Mouse (Mus musculus) left cerebral cortex, adult 2 months (tissue): ENCODE data around the gene Prkg2. TPM values are rescaled to one million over a fixed set of nuclear protein-coding genes. Genes with fewer than 3 reads are reported as not detected.

Source experiments
- DNase-seq, 2 experiments: peaks; one replicate each; pipeline ENCODE4 v3.0.0; 2021 to 2022; ENCODE audit warnings: low spot score in 2 of 2, mixed read lengths in 1 of 2; ENCODE audit errors: extremely low spot score in 1 of 2
- H3K27ac ChIP-seq: fragments of 200-600 bp; 2 replicates; pipeline ENCODE4 v1.8.1; 2022
- H3K4me3 ChIP-seq: fragments of 200-600 bp; 2 replicates; pipeline ENCODE4 v1.8.1; 2022
- CTCF ChIP-seq: fragments of 200-600 bp; IDR thresholded peaks from 2 replicates; pipeline ENCODE4 v1.8.1; 2022; ENCODE audit warnings: antibody characterized with exemption, mild to moderate bottlenecking, moderate library complexity
- intact Hi-C: fragments of 180-260 bp; cut with DNase I; formaldehyde crosslinking; loops from one replicate; pipeline ENCODE4 v1.15.1; 2025
- total RNA-seq, 2 experiments: library from RNA; stranded (reverse); gene quantifications; 2 replicates each; pipeline ENCODE4 v1.2.3; 2021

Gene Prkg2
- total RNA-seq, 2 experiments from 2014 or later: 14.7 to 15.5 TPM

GRCm38 (mm10) chr5:99010448-99011151, 26.6 kb downstream of the Prkg2 start:
- Histone ChIP-seq H3K27ac (no peak overlapping the region), H3K4me3 (no peak overlapping the region)
- no peak for DNase-seq
- intact Hi-C loops: no loop called here
- TF ChIP-seq CTCF: no peak

GRCm38 (mm10) chr5:98998104-98998503, 39.0 kb downstream of the Prkg2 start:
- no peak for DNase-seq
- intact Hi-C loops: no loop called here
- no peak for TF ChIP-seq CTCF

GRCm38 (mm10) chr5:98995767-98996166, 41.4 kb downstream of the Prkg2 start:
- intact Hi-C loops: no loop called here
- Histone ChIP-seq H3K4me3 (no peak overlapping the region), H3K27ac (no peak overlapping the region)
- TF ChIP-seq CTCF: no peak
- no peak for DNase-seq

More at GRCm38 (mm10) chr5:98998104-98998503, 39.0 kb downstream of the Prkg2 start:
- Histone ChIP-seq H3K4me3 (no peak overlapping the region), H3K27ac (no peak overlapping the region)

- intact Hi-C loops: no loop called here
- H3K27ac ChIP-seq: no peak overlapping the region
- H3K4me3 ChIP-seq: no peak overlapping the region
- TF ChIP-seq CTCF: no peak
- no peak for DNase-seq
Measured at GRCm38 (mm10) chr5:98991600-98991999, 45.6 kb downstream of the Prkg2 start.

DNA sequence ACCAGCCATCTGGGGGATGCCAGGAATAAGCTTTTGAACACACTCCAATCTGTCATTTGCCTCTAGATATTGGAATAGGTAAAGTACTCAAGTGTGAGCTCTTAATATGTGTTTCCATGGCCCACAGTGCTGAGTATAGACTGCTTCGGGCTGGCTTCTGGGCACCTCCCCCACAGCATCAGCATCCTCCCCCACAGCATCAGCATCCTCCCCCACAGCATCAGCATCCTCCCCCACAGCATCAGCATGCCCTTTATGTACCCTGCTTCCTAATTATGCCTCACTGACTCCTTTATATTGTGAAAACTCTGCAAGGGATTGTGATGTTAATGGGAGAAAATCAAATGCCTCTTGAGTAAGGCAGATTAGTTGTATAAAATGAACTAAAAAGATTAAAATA, 49.5 kb downstream of the Prkg2 start:
- intact Hi-C loops: loop anchor here (5.0 kb wide), 1 partner anchor 45 kb away; no protein-coding TSS in a partner anchor
- no peak for DNase-seq
- Histone ChIP-seq H3K27ac (no peak overlapping the region), H3K4me3 (no peak overlapping the region)
- no peak for TF ChIP-seq CTCF

DNA sequence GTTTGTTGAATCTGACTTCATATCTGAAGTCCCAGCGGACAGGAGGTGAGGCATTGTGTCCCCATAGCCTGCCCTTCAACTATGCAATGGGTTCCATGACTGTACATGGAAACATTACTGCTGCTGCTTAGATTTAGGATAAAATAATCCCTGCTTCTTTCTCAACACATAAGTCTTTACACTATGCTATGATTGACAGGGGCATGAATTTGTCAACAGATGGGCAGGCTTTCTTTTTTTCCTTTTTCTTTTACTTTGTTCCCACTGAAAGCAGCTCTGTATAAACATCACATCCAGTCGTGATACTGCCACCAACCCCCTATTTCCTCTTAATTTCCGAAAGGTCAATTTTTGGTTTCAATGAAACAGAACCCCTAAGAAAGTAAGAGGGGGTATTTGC, 50.0 kb downstream of the Prkg2 start:
- Histone ChIP-seq H3K4me3 (no peak overlapping the region), H3K27ac (no peak overlapping the region)
- no peak for TF ChIP-seq CTCF
- intact Hi-C loops: loop anchor here (5.0 kb wide), 1 partner anchor 45 kb away; no protein-coding TSS in a partner anchor
- DNase-seq: no peak

DNA sequence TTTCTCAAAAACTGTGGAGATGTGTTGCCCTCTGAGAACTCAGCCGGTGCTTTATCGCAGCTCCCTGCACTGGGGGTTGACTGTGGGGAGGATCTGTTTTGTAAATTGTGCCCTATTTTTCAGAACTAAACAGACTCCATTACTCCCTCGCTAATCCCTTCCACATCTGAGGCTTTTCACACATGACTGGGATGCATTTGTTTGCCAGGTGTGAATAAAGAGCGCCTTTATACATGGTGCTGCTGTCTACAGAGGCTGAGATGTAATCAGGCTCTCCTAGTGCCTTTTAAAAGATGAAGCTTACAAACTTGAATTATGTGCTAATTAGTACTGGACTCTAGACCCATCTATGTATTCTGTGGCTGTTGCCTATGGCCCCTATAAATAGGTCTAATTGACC, 50.7 kb downstream of the Prkg2 start:
- intact Hi-C loops: loop anchor here (5.0 kb wide), 1 partner anchor 46 kb away; no protein-coding TSS in a partner anchor
- Histone ChIP-seq H3K4me3 (no peak overlapping the region), H3K27ac (no peak overlapping the region)
- TF ChIP-seq CTCF: no peak
- DNase-seq: no peak

DNA sequence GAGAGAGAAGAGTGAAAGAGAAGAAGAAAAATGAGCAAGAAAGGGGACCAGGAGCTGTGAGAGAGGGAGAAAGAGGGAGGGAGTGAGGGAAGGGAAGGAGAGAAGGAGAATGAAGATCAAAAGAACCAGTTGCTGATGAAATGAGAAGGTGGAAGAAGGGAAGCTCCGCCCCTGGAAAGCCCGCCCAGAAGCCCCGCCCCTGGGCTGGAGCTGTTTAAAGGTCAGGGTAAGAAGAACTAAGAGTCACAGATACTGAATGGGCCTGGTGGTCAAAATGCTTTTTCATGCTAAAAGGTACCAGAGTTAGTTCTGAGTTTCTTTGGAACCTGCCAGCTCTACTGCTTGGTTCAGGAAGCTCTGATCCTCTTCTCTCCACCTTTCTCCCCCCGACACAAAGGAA, 51.1 kb downstream of the Prkg2 start:
- intact Hi-C loops: loop anchor here (5.0 kb wide), 1 partner anchor 46 kb away; no protein-coding TSS in a partner anchor
- DNase-seq: no peak
- TF ChIP-seq CTCF: no peak
- Histone ChIP-seq H3K4me3 (no peak overlapping the region), H3K27ac (no peak overlapping the region)

DNA sequence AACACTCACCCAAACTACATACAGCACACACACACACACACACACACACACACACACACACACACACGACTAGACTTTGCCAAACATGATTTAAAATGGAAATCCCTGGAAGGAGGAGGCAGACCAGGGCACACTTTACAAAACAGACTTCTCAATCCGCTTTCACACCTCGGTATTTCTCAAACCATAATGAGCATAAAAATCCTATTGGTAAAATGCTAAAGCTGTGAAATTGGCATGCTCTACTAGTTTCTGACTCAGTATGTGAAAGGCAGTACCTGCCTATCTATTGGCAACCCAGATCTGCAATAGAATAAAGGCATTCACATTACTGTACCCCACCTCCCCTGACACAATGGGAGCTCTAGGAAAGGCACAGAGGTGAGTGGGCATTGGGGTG, 52.1 kb downstream of the Prkg2 start:
- H3K27ac ChIP-seq: no peak overlapping the region
- DNase-seq: no peak
- intact Hi-C loops: loop anchor here (5.0 kb wide), 1 partner anchor 47 kb away; no protein-coding TSS in a partner anchor
- TF ChIP-seq CTCF: no peak
- H3K4me3 ChIP-seq: no peak overlapping the region

GRCm38 (mm10) chr5:98981304-98981703, 55.8 kb downstream of the Prkg2 start:
- no peak overlapping the region for H3K4me3 ChIP-seq
- intact Hi-C loops: no loop called here
- no peak for DNase-seq
- H3K27ac ChIP-seq: no peak overlapping the region
- TF ChIP-seq CTCF: no peak

DNA sequence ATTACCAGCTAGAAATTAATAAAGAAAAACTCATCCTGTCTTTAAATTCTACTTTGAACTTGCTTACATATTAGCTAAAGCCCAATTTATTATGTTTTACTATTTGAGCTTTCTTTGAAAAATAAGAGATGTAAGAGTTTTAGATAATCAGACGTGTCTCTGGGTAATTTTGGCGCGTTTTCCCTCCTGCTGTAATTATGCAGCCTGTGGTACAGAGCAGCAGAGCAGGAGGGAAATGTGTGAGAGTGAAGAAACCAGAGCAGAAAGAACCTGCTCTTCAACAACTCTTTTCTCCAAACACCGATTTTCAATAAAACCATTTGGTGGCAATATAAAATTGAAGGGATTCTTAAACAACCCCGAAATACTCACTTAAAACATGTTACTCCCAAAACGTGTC, 58.8 kb downstream of the Prkg2 start:
- no peak for TF ChIP-seq CTCF
- Histone ChIP-seq H3K27ac (no peak overlapping the region), H3K4me3 (no peak overlapping the region)
- intact Hi-C loops: no loop called here
- no peak for DNase-seq

DNA sequence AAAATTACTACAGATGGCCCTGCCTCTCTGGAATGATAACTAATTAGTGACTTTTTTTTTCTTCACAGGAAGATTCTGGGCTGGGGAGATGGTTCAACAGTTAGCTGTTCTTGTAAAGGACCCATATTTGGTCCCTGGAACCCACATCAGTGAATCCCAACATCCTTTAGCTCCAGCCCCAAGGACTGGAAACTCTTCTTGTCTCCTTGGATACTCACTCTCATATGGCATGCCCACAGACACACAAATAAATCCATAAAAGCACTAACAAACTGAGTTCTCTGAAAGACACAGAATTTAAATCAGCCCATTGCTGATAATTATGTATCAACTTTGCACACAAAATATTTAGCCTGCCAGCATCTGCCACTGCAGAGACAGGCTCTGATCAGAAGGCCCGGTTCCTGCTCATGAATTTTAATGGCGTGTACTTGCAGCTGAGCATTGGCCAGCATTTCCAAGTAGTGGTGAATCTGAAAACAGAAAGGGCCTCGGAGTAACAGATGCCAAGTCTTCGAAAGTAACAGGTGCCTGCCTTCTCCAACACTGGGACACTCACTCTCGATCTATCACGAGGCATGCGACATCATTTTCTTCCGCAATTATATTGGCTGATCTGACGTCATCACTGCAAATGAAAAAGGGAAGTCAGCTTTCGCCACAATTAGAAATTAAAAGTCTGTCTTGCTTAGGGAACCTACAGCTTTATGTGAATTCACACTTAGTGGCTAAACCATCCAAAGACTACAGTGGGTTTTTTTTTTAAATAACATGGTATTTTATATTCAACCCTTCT, 61.1 kb downstream of the Prkg2 start:
- no peak overlapping the region for H3K4me3 ChIP-seq
- peak; percentile 20 to 23 for DNase-seq
- TF ChIP-seq CTCF: no peak
- intact Hi-C loops: no loop called here
- no peak overlapping the region for H3K27ac ChIP-seq
